Mouse (Mus musculus): ENCODE results near the gene Smco2.
"Not testable (repeated sequence)": the region's sequence is repeated elsewhere in the genome, so short reads cannot be mapped to it uniquely, and the experiment has no call there.

The Smco2 gene

DNA sequence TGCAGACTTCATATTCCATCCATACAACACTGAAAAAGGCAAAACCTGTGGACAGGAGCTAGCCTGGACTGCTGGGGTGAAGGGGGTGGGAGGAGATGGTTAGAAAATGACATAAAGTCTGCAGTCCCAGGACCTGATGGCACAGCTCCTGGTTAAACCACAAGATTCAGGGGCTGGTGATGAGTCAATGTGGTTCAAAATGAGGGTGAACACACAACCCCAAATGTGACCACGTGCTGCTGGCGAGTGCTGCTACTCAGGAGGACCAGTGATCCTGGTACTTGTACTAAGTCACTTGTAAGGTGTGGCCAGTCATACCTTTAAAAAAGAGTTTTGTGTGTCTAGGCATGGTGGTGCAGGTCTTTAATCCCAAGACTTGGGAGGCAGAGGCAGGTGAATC lies 13.2 kb downstream of the Smco2 start:
- DNase-seq = no peak

DNA sequence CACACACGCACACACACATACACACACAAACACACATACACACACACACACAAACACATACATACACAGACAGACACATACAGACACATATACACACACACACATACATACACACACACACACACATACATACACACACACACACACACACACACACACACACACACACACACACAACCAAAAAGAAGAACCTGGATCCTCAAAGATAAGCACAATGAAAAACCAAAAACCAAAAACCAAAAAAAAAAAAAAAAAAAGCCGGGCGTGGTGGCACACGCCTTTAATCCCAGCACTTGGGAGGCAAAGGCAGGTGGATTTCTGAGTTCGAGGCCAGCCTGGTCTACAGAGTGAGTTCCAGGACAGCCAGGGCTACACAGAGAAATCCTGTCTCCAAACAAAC lies 14.5 kb downstream of the Smco2 start:
- DNase-seq = not testable (repeated sequence)

GRCm38 (mm10) chr6:146865701-146866100 lies 15.8 kb downstream of the Smco2 start:
- DNase-seq = peak in 1 of 2 experiments; percentile 25

GRCm38 (mm10) chr6:146871975-146872374 lies 22.1 kb downstream of the Smco2 start:
- DNase-seq = no peak

GRCm38 (mm10) chr6:146874415-146874814 lies 24.5 kb downstream of the Smco2 start:
- no peak for DNase-seq

- no peak for DNase-seq
Measured at GRCm38 (mm10) chr6:146876820-146877219, 26.9 kb downstream of the Smco2 start.

DNA sequence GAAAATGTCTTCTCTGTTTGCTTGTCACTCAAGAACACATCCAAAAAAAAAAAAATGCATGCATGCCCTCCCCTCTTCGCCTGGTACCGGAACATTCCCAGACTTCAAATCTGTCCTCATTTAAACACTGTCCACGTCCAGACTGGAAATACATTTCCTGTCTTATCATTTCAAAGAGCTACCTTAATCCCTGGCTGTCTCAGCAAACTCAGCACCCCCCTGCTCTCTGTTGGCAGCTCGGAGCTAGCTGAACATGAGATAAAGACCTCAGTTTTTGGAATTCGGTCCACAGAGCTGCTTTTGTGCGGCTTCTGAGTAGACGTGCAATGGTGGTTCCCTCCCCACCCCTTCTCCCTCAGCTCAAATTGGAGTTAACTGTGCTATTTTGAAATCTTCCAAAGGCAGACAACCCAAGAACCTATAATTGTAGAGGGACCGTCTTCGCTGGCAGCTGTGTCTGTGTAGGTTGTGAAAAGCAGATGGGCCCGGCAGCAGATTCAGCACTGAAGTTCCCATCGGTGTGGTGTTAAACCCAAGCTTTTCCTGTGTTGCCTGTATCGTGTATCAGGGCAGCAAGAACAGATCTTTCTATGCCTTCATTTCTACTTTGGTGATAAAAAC lies 27.6 kb downstream of the Smco2 start:
- DNase-seq = no peak

DNA sequence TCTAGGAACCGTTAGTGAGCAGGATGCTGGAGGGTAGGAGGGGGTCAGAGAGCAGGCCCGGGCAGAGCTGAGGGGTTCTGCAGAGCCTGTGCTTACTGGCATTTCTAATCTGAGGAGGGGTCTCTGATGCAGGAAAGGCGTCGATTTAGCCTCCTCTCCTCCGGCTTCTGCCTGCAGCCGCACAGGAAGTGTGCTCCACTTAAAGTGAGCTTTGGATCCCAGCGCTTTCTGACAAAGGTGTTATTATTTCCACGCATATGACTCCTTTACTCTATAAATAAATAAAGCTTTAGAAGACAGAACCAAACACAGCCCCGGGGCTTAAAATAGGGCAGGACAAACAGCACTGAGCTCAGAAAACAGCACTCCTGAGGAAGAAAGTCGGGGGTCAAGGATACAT lies 29.0 kb downstream of the Smco2 start:
- DNase-seq = no peak

DNA sequence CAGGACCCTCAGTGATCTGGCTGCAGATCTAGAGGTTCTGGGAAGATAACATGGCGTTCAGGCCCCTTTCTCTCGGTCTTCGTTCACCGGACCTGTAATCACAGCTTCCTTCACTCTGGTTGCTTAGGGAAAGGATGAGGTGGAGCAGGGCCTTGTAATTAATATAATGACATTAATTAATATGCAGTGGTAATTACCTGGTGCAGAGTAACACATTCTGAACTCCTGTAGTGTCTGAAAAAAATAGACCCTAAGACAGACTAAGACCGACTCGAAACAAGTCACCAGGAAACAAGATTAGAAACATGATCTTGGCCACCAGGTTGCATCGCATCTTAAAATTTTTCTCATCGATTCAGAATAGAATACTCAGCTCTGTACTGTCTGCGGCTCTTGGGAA lies 30.0 kb downstream of the Smco2 start:
- no peak for DNase-seq

DNA sequence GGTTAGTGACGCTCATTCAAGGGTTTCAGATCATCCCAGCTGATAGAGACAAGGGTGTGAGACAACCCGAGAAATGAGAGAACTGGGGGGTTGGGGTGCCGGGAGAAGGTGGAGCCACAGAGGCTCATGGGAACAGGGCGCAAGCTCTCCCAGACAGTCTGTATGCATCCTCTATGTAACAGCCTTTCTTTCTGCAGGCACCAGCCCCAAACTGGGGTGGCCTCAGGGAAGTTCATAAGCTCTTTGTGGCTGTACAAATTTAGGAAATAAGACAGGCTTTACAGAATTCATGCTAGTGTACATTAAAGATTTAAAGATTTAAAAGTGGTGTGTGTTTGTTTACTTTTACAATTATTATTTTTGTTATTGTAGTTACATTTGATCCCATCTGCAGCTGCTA lies 30.4 kb downstream of the Smco2 start:
- no peak for DNase-seq

DNA sequence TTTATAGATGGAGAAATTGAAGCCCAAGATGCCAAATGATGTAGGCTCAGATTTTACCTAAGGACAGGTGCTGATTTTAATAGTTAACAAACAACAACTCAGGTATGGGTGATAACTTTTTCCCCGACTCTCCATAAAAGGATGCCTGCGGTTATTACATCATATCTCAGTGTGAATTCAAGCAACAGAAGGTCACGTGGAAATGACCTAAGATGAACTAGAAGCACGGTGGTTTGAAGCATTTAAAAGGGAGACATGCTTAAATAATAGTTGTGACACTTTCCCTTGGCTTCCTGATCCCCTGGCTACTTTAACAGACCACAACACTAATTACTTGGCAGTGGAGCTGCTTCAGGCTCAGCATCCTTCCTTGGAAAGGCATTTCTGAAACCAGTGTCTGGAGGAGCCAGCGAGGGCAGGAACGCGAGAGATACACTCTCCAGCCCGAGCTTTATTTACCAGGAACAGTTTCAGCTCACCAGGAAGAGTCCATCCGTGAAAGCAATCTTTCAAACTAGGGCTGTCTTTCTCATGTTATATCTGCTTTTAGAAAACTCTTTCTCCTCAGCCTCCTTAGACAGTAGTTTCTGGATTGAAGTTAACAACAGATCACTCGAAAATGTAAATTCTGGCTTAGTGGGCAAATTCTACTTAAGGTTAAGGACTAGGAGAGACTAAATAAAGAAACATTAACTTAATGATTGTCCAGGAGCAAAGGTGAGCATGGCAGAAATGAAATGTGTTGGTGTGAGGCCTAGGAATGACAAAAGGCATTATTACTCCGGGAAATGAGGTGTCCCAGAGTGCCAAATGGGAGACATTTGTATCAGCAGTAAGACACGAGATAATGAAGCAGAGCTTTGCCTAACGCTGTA lies 32.2 kb downstream of the Smco2 start:
- no peak for DNase-seq

DNA sequence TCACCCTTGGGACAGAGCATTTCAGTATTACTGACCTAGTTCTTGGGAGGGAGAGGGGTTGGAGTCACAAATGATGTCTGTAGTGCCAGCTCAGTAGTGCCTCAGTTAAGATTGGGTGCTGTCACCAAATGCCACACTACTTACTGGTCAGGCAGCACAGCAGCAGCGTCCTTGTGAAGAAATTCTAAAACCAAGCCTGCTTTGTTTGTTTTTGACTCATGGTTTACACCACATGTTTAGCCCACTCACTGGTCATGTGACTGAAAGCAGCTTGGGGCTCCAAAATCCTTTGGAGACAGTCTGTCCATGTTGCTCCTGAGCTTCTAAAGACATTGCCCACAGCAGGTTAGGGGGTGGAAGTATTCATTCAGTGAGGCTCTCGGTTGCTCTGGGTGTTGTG lies 33.5 kb downstream of the Smco2 start:
- DNase-seq = no peak

- no peak for DNase-seq
Measured at GRCm38 (mm10) chr6:146884171-146884570, 34.3 kb downstream of the Smco2 start.

- DNase-seq = peak; percentile 49 to 69
Measured at GRCm38 (mm10) chr6:146884851-146885250, 34.9 kb downstream of the Smco2 start.

DNA sequence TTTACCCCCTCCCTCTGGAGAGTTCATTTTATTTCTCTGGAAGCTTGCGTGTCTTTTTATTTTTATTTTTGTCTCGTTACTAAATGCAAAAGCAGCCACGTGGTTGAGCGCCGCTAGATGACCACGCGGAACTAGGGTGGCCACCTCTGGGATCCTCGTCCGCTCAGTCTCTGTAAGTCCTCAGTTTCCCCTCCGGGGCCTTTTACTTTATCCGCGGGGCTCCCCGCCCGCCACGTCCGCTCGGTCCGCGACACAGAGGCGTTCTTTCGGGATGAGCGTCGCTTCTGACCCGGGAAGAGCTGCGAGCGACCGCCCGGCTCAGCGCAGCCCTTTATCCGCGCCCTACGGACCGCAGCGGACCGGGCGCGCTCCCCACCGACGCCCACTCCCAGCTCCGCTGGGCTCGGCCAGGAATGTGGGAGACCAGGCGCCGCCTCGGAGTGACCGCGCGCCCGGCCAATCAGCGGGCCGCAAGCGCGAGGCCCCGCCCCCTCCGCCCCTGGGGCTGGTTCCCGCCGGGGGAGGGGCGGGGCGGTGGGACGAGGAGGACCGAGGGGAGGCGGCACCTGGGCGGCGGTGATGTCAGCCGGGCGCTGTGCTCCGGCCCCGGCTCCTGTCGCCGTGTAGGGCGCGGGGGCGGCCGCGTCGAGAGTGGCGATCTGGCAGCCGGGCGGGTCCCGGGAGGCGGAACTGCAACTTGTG lies 38.2 kb downstream of the Smco2 start, which contains the start of gene Ppfibp1:
Gene Ppfibp1, plus strand, starts transcription at position 530 of the 702 bp plus-strand sequence.
- DNase-seq = peak; percentile 95 to 98

- DNase-seq = no peak
Measured at GRCm38 (mm10) chr6:146888660-146889490, 39.0 kb downstream of the Smco2 start.

DNA sequence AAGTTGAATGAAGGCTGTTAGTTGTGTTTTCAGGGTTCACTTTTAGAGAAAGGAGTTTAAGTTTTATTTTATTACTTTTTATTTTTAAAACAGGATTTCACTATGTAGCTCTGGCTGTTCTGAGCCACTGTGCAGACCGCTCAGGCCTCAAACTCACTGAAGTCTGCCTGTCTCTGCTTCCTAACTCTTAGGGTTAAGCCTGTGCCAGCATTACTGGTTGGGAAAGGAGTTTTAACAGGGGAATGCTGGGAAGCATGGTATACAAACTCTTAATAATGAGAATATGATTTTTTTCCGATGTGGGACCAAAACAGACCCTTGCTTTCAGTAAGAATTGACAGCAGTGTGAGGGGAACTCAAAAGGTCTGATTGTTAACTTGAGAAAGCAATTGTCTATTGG lies 40.3 kb downstream of the Smco2 start:
- no peak for DNase-seq

GRCm38 (mm10) chr6:146890633-146891032 lies 40.7 kb downstream of the Smco2 start:
- peak; percentile 30 to 57 for DNase-seq

DNA sequence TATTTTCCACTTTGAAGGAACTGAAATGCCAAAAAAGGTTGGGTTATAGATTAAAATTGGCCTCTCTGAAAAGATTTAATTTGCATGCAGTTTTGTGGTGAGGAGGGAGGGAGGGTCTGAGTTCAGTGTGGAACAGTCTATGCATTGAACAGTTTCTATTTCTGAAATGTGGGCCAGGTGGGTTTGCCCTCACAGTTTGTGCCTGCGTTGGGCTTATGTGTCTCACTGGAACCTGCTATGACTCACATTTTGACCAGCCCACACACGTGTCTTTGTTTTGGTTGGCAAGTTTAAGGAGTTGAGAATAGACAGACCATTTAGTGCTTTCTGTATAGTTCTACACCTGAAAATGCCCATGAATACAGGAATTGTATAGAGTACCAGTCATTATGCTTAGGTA lies 44.0 kb downstream of the Smco2 start:
- DNase-seq = no peak

GRCm38 (mm10) chr6:146898709-146899108 lies 48.8 kb downstream of the Smco2 start:
- peak; percentile 47 to 73 for DNase-seq

GRCm38 (mm10) chr6:146899647-146900046 lies 49.7 kb downstream of the Smco2 start:
- no peak for DNase-seq

DNA sequence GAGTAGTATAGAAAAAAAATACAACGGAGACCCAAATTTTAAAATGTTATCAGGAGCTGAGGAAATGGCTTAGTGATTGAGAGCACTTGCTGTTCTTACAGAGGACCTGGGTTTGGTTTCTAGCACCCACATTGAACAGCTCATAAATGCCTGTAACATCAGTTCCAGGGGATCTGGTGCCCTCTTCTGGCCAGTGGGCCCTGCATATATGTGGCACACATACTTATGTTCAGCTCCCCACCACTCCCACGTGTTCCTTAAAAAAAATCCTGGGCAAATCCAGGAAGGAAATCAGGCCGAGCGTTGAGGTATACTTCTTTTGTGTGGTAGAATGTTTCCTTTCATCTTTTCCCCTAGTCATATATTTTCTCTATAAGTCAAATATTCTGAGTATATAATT lies 52.0 kb downstream of the Smco2 start:
- DNase-seq = peak in 1 of 2 experiments; percentile 32

- DNase-seq = no peak
Measured at GRCm38 (mm10) chr6:146903632-146904031, 53.7 kb downstream of the Smco2 start.

All from kidney, postnatal 25 days (tissue).